Mouse (Mus musculus) NIH3T3 (cell line): Measurements from ENCODE around the gene Anks6.
A peak's percentile ranks its signal among the peaks of the same experiment; 100 is the strongest.
"Not testable (repeated sequence)": the region's sequence is repeated elsewhere in the genome, so short reads cannot be mapped to it uniquely, and the experiment has no call there.

Source experiments
- DNase-seq: peaks from one replicate; pipeline ENCODE4 v3.0.0-alpha.2; 2012; ENCODE audit warnings: low read depth

Anks6 gene

DNA sequence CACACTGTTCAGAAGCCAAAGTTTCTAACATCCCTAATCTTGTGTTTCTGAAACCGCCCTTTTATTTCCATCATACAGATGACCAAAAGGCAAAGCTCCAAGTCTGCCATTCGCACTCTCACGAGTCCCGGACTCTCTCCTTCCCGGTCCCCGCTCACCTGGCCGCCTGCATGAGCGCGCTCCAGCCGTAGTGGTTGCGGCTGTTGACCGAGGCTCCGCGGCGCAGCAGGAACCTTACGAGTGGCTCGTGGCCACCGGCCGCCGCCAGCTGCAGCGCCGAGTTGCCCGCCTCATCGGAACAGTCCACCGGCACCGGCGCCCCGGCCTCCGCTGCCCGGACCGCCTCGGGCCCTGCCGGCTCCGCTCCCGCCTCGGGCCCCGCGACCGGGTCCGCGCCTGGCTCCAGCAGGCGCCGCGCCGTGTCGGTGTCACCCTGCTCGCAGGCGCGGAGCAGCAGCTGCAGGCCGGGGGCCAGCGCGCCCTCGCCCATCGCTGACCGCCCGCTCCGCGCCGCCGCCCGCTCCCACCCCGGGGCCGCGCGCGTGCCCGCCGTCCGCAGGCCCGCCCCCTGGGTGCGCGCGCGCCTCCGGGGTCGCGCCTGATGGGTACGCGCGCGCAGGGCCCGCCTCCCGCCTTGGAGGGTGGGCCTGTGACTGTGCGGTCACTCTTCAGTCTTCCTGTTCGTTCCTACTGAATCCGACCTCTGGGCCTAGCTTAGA, at the start of gene Anks6:
Gene Anks6 (minus strand): TSS at position 637 of the 719 bp plus-strand sequence.
- peak; percentile 89 for DNase-seq

DNA sequence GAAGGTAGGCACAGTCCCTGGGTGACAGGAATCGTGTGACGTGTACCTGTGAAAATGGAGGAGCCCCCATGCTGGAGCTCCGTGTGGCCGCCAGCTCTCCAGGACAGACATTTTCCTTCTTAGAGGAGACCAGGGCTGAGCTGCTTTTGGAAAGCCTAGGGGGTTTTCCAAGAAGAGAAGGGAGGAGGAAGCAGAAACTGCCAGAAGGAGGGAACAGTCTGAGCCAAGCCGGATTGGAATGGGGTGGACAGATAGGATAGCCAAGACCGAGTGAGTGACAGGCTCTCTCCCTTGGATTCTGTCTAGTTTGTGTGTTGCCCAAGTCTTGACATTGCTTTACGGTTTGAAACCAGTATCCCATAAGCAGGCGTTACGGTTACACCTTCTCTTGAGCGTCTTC, 46.3 kb upstream of the Anks6 start:
- no peak for DNase-seq

DNA sequence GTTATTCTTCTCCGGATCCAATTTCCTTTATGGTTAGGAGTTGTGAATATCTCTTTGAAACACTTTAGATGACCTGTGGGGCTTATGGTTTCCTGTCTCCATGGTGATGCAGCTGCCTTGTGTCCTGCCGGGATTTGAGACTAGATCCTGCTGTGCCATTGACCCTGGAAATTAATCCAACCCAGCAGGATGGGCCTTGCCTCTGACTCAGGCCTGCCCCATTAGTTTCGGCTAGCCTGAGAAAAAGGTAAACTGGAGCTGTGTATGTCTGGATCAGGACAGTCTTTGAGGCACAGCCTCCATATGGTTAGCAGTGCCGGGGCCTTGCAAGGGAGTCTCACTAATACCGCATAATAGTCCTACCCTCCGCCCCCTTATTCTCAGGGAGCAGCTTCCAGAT, 36.4 kb upstream of the Anks6 start:
- no peak for DNase-seq

DNA sequence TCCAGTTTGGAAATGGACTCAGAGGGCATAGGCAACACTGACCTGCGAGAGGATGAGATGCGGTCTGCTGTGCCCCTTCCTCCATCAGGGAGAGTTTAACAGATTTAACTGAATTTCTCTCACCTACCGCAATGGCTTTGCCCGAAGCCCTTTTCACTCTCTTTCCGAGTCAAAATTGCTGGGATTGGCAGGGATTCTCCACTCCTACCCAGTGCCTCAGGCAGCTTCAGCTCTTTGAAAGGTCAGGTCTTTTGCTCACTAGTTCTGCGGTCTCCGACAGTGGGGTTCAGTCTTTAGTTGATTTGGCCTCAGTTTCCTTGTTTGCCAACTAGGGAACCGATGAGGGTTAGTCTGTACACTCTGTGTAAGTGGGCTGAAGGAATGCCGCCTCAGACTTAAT, 35.9 kb upstream of the Anks6 start:
- DNase-seq, result no peak

DNA sequence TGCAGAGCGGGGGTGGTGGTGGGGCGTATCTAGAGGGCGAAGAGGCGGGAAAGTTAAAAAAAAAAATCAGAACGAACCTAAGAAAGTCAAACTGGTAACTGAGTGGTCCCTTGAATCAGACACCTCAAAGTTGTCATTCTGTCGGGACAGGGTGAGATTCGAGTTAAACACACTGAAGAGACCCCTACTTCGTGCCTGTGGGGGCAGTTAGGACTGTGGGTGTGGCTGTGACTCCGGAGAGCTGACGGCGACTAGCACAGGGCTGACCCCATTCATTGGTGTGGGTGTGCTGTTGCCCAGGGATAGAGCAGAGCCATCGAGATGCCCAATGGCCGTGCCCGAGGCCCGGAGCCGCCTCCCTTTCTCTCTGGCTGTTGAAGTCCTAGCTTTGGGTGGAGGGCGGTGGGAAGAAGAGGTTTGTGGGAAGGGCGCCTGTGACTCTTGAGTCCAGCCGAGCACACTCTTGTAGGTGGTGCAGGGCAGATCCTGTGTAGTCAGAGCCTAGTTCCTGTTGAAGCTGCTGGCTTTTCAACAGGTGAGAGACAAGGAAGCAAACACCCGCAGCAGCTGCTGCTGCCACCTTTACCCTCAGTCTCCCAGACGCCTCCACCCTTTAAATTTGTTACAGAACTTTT, 35.3 kb upstream of the Anks6 start:
- DNase-seq, result peak; percentile 9

DNA sequence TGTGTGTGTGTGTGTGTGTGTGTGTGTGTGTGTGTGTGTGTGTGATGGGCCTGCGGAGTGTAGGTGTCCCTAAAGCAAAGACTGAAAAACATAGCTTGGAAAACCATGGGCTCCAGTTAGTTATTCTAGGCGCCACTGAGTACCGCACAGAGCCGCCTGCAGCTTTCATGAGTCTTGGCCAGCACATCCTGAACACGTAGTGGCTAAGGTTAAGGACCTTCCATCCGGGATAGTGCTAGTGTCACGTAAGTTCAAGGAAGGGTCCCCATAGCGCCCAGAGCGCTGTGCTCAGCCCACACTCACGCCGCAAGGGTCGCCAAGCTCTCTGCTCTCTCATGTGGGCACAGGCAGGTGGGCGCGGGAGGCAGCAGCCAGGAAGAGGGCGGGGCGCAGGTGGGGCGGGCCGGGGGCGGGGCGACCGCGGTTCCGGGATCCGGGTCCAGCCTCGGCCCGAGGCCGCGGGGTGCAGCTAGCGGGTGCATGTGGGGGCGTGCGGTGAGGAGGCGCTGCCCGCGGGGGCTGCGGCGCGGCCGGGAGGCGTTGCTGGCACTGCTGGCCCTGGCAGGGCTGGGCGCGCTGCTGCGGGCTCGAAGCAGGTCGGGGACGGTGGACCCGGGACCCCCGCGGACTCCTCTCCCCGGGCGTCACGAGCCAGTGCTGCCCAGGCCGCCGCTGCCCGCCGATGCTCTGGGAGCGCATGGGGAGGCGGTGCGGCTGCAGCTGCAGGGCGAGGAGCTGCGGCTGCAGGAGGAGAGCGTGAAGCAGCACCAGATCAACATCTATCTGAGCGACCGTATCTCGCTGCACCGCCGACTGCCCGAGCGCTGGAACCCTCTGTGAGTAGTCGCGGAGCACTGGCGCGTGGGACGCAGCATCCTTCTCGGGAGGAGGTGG, 34.5 kb upstream of the Anks6 start, which contains the start of gene Galnt12:
Gene Galnt12 (plus strand): TSS at position 417 of the 894 bp plus-strand sequence.
- peak; percentile 31 for DNase-seq

DNA sequence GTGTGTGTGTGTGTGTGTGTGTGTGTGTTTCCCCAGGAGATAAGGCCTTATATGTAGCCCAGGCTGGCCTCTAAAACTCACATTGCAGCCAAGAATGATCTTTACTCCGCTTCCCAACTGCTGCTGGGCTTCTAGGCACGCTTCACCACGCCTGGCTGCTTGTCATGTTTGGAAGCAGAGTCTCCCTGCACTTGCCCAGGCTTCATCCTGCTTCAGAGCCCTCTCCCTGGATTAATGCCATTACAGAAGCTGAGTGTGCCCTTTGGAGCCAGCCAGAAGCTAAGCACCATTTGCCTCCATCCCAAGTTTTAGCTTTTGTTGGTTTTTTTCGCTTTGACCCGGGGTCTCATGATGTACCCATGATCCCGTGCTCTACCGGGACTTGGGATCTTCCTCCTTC, 31.4 kb upstream of the Anks6 start:
- DNase-seq, result no peak

DNA sequence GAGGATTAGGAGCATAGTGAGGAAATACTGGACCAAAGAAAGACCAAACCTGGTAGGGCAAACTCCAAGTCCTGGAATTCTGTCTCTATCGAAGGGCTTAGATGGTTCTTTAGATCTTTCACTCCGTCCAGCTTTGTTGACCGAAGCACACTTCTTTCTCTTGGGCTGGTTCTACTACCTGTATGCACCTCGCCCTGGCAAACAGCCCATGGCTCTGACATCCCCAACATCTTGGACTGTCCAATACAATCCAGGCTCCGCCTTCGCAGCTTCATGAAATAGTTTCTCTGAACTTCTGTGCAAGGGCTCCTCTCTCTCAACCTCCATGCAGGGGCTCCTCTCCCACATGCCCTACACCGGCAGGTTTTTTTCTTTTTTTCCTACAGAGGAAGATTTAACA, 26.6 kb upstream of the Anks6 start:
- DNase-seq, result no peak

DNA sequence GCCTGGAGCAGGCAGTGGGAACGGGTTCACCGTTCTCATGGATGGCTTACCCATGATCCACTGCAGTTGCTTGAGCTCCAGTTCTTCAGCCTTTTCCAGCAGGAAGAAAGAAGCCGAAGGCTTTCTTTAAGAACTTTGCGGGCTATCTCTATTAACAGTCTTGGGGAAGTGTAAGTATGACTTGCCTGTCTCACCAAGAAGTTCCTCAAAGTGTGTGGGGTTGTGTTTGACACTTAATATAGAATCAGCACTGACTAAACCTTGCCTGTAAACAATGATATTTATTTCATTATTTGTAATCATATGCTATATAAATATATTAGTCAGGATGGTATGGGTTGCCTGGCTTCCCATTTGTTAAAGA, 23.4 kb upstream of the Anks6 start:
- no peak for DNase-seq

DNA sequence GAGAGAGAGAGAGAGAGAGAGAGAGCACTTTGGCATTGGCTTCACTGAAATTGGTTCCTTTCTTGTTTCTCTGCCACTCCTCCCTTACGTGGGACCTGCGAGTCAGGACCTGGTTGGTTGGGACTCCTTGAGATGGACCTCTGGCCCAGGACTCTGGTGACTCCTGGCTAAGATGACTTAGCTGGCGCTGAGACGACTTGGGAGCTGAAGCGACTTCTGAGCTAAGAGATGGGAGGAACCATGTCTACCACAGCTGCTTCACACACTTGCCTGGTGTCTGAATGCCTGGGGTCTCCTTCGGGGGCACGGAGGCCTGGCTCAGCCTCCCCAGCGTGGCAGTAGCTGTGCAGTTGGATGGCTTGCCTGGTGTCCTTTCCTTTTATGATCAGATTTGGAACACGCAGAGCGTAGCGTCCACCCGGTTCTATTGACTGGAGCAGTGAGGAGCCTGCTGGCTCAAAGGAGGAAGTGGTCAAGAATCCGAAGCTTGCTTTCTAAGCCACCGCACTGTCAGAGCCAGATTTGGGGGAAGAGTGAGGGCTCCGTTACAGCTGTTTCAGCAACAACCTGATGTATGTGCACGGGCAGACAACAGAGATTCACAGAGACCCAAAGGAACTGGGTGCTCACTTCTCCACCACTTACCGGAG, 22.9 kb upstream of the Anks6 start:
- no peak for DNase-seq

DNA sequence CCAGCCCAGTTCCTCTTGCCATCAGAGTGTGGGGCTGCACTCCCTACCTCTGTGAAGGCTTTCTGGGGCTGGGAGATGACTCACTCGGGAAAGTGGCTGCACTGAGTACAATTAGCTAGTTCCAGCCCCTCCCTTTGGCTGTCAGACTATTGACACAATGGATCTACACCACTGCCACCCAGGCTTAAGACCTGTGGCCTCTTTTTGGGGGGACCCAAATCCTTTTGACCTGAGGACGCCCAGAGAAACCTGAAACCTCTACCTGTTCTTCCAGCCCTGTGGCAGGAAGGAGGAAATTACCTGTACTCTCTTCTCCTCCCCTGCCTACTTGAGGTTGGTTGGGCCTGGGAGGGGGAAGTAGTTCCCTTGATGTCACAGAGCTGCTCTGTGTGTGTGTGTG, 17.8 kb upstream of the Anks6 start:
- DNase-seq, result peak; percentile 31

DNA sequence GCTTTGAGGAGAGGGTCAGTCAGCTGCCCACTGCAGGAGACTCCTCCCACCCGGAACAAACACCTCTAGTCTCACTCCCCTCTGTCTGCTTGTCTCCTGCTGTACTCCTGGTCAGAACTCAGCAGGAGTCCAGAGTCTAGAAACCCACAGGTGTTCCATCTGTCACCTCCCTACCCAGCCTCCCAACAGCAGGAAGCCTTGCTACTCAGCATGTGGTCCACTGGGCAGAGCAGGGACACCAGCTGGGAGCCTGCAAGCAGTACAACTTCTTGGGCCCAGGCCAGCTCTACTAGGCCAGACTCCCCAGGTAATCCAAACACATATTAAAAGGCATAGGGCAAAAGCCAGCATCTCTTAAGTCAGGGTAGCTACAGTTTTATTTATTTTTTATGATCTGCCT, 3.7 kb upstream of the Anks6 start:
- DNase-seq, result no peak

DNA sequence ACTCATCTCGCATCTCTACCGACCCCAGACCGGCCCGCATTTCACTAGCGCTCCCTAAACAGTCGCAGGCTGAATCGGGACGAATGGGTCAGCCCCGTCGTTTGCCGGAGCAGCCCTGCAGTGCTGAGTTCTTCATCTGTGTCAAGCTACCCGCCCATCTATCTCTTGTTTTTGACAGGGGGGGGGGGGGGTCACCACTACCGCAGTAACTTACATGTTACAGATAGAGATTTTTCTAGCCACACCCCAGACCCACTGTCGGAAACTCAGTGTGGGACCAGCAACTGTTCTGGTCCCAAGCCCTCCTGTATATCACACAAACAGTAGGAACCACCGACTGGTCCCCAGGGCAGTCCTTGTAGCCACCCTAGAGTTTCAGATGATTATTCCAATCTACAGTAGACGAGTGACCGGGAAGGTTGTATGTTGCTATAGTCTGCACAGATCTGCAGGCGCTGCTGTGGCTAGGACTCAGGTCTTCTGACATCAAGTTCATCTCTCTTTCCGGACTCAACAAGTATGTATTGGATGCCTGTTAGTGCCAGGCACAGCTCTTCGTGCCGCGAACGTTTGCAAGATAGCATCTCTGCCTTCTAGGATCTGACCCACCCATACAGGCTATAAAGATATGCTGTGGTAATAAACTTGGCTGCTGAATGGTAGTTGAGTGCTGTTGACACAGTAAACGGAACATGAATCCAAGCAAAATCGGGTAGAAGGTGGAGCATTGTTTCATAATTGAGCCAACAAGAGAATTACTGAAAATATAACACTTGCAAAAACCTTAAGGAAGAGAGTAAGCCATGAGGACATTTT, 491 bp upstream of the Anks6 start:
- no peak for DNase-seq

DNA sequence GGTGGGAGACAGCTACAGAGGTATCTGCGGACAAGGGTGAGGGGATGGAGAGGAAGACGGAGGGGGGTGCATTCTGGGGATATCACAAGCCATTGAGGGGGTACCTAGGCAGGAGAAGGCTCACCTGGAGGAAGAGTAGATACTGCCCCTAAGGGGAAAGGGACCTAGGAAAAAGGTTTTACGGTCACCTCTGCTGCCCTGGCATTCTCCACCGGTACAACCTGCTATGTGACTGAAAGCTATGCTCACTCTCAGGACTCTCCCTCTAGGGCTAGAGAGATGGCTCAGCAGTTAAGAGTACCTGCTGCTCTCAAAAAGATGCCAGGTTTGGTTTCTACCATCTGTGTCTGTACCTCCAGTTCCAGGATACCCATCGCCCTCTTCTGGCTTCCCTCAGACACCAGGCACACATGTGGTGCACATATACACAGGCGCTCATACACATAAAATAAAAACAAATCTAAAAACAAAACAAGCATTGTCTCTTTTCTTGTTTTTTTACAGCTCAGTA, 1.6 kb downstream of the Anks6 start:
- DNase-seq, result no peak

DNA sequence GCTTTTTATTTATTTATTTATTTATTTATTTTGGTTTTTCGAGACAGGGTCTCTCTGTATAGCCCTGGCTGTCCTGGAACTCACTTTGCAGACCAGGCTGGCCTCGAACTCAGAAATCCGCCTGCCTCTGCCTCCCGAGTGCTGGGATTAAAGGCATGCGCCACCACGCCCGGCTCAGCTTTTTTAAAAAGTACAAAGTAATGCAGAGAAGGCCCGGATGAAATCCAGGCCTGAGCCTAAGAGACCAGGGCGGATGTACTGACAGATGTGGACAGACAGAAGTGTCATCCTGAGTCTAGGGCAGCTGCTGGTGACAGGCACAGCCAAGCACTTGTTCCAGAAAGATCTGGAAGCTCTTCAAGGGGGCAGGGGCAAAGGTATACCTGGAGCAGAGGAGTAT, 2.1 kb downstream of the Anks6 start:
- not testable (repeated sequence) for DNase-seq

DNA sequence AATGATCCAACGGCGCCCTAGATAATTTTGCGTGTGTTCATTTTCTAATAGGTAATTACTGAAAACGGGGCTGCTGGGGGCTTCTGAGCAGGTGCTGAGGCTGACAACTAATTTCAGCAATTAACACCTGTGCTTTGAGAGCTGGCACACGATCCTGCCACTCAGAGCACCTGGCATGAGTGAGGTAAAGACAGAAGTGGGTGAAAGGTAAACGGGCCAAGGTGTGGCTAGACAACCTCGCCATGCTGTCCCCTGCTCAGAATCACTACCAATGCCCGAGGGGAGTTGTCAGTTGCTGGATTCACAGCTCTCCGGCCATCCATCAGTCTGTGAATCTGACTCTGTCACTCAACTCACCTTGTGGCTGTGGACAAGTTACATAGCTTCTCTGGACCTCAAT, 5.3 kb downstream of the Anks6 start:
- DNase-seq, result no peak

DNA sequence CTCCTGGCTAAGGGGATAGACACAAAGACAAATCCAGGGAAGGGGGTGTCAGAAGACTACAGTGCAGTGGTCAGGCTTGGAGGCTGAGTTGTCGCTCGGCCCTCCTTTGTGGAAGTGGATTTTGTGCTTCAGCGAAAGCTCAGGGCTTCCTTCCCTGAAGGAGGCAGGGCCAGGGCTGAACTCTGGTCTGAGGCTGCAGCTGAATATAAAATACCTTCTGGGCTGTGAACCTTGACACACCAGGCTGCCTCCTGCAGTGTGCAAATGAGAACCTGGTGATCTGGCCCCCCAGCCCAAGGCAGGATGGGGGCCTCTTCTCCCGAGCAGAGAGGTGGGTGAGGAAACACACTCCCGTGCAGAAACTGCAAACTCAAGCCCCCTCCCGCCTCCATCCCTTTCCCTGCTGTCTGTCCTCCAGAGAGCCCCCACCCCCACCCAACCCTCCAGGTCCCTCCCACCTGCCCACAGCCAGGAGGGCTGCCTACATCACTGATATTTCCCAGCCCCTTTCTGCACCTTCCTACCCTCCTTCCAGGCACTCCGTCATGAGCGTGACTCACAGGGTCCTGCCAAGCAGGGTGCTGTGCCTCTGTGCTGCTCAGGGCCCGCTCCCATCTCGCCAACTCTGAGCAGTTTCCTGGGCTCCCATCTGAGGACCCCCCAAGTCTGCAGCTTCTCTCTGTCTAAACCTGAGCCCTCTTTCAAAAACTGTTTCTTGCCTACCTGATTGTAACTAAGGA, 6.4 kb downstream of the Anks6 start:
- DNase-seq, result no peak

DNA sequence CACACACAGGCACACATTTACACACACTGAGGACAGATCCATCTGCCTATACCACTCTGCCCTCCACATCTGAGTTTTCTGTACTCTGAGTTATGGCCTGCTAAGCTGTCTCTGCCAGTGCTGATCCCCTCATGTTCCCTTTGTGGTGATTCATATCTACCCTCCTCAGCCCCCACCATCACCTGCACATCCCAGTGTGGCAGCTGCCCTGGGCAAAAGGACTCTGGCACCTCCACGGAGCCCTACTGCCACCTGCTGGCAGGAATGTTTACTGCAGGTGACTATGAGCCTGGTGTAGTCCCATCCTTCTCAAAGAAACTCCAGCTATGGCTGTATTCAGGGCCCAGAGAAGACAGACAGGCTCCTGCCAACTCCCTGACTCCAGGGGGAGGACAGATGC, 7.1 kb downstream of the Anks6 start:
- peak; percentile 85 for DNase-seq

DNA sequence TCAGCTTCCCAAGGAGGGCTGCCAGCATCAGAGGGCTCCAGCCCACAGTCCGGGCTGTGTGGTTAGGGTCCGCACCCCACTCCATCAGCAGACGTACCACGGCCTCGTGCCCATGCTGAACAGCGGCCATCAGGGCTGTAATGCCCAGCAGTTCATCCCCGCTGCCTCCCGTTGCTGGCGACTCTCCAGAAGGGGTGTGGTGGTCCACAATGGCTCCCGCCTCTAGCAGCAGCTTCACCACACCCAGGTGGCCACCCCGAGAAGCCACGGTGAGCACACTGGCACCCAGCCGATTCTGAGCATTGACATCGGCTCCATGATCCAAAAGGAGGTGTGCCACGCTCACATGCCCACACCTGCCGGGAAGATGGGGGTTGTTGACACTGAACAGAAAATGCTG, 8.0 kb downstream of the Anks6 start:
- DNase-seq, result no peak

DNA sequence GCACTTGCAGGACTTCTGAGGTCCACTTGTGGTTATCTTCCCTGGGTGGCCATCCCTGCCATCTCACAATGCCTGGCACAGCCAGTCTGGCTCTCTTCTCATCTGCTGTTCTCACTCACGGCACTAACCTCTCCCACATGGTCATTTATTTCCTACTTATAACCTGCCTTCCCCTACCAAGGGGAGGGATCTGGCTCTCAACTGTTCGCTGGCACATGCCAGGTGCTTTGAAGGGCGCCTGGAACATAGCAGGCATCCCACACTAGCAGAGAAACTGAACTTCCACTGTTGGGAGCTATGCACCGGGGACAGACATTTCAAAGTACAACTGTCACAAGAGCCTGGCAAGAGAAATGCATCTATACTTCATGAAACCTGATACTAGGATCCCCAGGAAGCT, 9.5 kb downstream of the Anks6 start:
- no peak for DNase-seq

DNA sequence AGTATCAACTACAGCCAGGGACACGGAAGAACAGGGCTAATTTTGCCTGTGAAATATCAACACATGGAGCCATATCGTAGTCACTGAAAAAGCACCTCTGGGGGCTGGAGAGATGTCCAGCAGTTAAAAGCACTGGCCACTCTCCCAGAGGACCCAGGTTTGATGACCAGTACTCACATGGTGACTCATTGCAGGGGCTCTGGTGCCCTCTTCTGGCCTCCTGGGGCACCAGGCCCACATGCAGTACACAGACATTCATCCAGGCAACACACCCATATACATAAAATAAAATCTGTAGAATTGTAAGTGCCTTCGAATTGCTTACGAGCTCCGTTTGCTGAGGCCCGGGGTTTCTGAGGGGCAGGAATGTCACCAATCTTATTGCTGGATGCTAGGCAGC, 10.3 kb downstream of the Anks6 start:
- DNase-seq, result peak; percentile 55
